Mouse (Mus musculus) lung, postnatal 0 days (tissue): ENCODE measurements around the gene Cdkl2. TPM values are rescaled to one million over a fixed set of nuclear protein-coding genes. Genes with fewer than 3 reads are reported as not detected.

Source experiments
- ATAC-seq: fragments of 200-750 bp; cut with Nextera tagmentation; 2 replicates; pipeline ENCODE4 v1.8.0; 2017; ENCODE audit warnings: moderate library complexity
- DNase-seq: peaks from one replicate; pipeline ENCODE4 v3.0.0-alpha.2; 2016; ENCODE audit warnings: low spot score
- H3K27ac ChIP-seq: fragments of 300-500 bp; sonication (generic); 2 replicates; pipeline ENCODE4 v1.5.1; 2014; ENCODE audit warnings: antibody characterized with exemption, mild to moderate bottlenecking, low read length, mixed read lengths
- H3K27me3 ChIP-seq: fragments of 300-500 bp; sonication (generic); replicated peaks from 2 replicates; pipeline ENCODE4 v1.6.1; 2014; ENCODE audit warnings: low read length, mixed read lengths; ENCODE audit not compliant: insufficient read depth
- H3K36me3 ChIP-seq: fragments of 300-500 bp; sonication (generic); 2 replicates; pipeline ENCODE4 v1.6.1; 2014; ENCODE audit warnings: low read length, mixed read lengths; ENCODE audit not compliant: insufficient read depth
- H3K4me1 ChIP-seq: fragments of 300-500 bp; sonication (generic); 2 replicates; pipeline ENCODE4 v1.6.1; 2014; ENCODE audit warnings: antibody characterized with exemption, low read depth, low read length, mixed read lengths; ENCODE audit not compliant: insufficient read depth
- H3K4me2 ChIP-seq: fragments of 300-500 bp; sonication (generic); replicated peaks from 2 replicates; pipeline ENCODE4 v1.6.1; 2014; ENCODE audit warnings: low read depth, mild to moderate bottlenecking, low read length, moderate library complexity, mixed read lengths
- H3K4me3 ChIP-seq: fragments of 300-500 bp; sonication (generic); 2 replicates; pipeline ENCODE4 v1.5.1; 2014; ENCODE audit warnings: low read depth, low read length
- H3K9ac ChIP-seq: fragments of 300-500 bp; sonication (generic); replicated peaks from 2 replicates; pipeline ENCODE4 v1.6.1; 2014; ENCODE audit warnings: low read depth, mild to moderate bottlenecking
- H3K9me3 ChIP-seq: fragments of 300-500 bp; sonication (generic); 2 replicates; pipeline ENCODE4 v1.6.1; 2016; ENCODE audit warnings: low read length, mixed read lengths
- CTCF ChIP-seq: IDR thresholded peaks from 2 replicates; pipeline ENCODE4 v1.5.1; 2016; ENCODE audit warnings: antibody characterized with exemption, mild to moderate bottlenecking
- EP300 ChIP-seq: IDR thresholded peaks from 2 replicates; pipeline ENCODE4 v1.6.1; 2016; ENCODE audit warnings: antibody characterized with exemption, mild to moderate bottlenecking, control low read depth
- WGBS: fragments of 180-500 bp; shearing (Covaris S2); extraction: QIAGEN DNeasy Blood & Tissue Kit; methylation state at CpG from one replicate; pipeline ENCODE4 v1.1.7; 2014; 5-methylcytosine and 5-hydroxymethylcytosine counted together
- polyA plus RNA-seq: library from polyadenylated mRNA; unstranded; fragments of >200 nt; fragmentation: Nextera tagmentation; extraction: Ambion mirVana; gene quantifications from 2 replicates; pipeline ENCODE4 v1.2.1, GENCODE M21; 2015

Gene Cdkl2
- polyA plus RNA-seq, 1 experiment from 2014 or later: 5.1 TPM

- Histone ChIP-seq H3K36me3 (no peaks in the 10 kb centered on the region), H3K27ac (no peak overlapping the region), H3K4me1 (no peaks in the 10 kb centered on the region), H3K27me3 (no peaks in the 10 kb centered on the region), H3K9ac (no peak overlapping the region), H3K4me2 (no peak overlapping the region), H3K4me3 (no peak overlapping the region), H3K9me3 (no peaks in the 10 kb centered on the region)
- DNase-seq (no peak), ATAC-seq (no peak)
- TF ChIP-seq CTCF (no peak), EP300 (no peak)
- WGBS: 71% methylated on average over 10 of the region's 10 CpGs
Measured at GRCm38 (mm10) chr5:91976566-91977396, 66.9 kb downstream of the Cdkl2 start.

- no peaks in the 10 kb centered on the region for H3K36me3 ChIP-seq
- H3K9ac ChIP-seq: no peak overlapping the region
- WGBS: 79% methylated on average over 9 of the region's 9 CpGs
- no peak overlapping the region for H3K27ac ChIP-seq
- no peak for ATAC-seq
- DNase-seq: no peak
- no peaks in the 10 kb centered on the region for H3K27me3 ChIP-seq
- TF ChIP-seq EP300: no peak
- no peak for TF ChIP-seq CTCF
- H3K4me1 ChIP-seq: no peaks in the 10 kb centered on the region
- H3K4me3 ChIP-seq: no peak overlapping the region
- H3K4me2 ChIP-seq: no peak overlapping the region
- H3K9me3 ChIP-seq: no peaks in the 10 kb centered on the region
Measured at GRCm38 (mm10) chr5:91975758-91976157, 67.9 kb downstream of the Cdkl2 start.

- H3K9me3 ChIP-seq: no peaks in the 10 kb centered on the region
- TF ChIP-seq CTCF: no peak
- no peak for TF ChIP-seq EP300
- no peaks in the 10 kb centered on the region for H3K27me3 ChIP-seq
- no peak overlapping the region for H3K27ac ChIP-seq
- no peak overlapping the region for H3K4me2 ChIP-seq
- no peak overlapping the region for H3K9ac ChIP-seq
- no peak overlapping the region for H3K4me3 ChIP-seq
- no peak for DNase-seq
- no peaks in the 10 kb centered on the region for H3K4me1 ChIP-seq
- WGBS: 80% methylated on average over 7 of the region's 7 CpGs
- H3K36me3 ChIP-seq: no peaks in the 10 kb centered on the region
- no peak for ATAC-seq
Measured at GRCm38 (mm10) chr5:91974002-91974401, 69.7 kb downstream of the Cdkl2 start.

GRCm38 (mm10) chr5:91972046-91972445 is 71.6 kb downstream of the Cdkl2 start:
- Histone ChIP-seq H3K4me1 (no peaks in the 10 kb centered on the region), H3K9me3 (no peaks in the 10 kb centered on the region), H3K4me3 (no peak overlapping the region), H3K36me3 (no peaks in the 10 kb centered on the region), H3K27me3 (no peaks in the 10 kb centered on the region), H3K4me2 (no peak overlapping the region), H3K27ac (no peak overlapping the region), H3K9ac (no peak overlapping the region)
- DNase-seq (no peak), ATAC-seq (no peak)
- TF ChIP-seq EP300 (no peak), CTCF (no peak)
- 81% methylated on average over 3 of the region's 3 CpGs for WGBS

- TF ChIP-seq CTCF: peak; percentile 47
- no peak; the same call in 1 of the 2 replicates for TF ChIP-seq EP300
- under 1% methylated on average over 65 of the region's 65 CpGs for WGBS
- Histone ChIP-seq H3K27ac (peak within 1 kb of the TSS; percentile 99), H3K4me1 (peaks cover 13% of the 10 kb centered on the region; the same call in 1 of the 2 replicates), H3K9me3 (no peaks in the 10 kb centered on the region), H3K27me3 (no peaks in the 10 kb centered on the region), H3K4me2 (peak within 1 kb of the TSS; percentile 54), H3K36me3 (no peaks in the 10 kb centered on the region), H3K9ac (peak within 1 kb of the TSS; percentile 75), H3K4me3 (peak within 1 kb of the TSS; percentile 88)
- peak; percentile 95 for ATAC-seq
- DNase-seq: peak; percentile 98
Measured at GRCm38 (mm10) chr5:91962639-91963440, 80.8 kb downstream of the Cdkl2 start, which contains the start of gene Rchy1. TSS of gene Rchy1 (minus strand) at chr5:91963068.

- ATAC-seq (peak; percentile 13; the same call in 1 of the 2 replicates), DNase-seq (peak; percentile 87)
- H3K27me3 ChIP-seq: no peaks in the 10 kb centered on the region
- H3K4me2 ChIP-seq: peak overlapping the region; percentile 54
- H3K9ac ChIP-seq: peak overlapping the region; percentile 75
- H3K36me3 ChIP-seq: peaks cover 2% of the 10 kb centered on the region; the same call in 1 of the 2 replicates
- H3K4me3 ChIP-seq: peak overlapping the region; percentile 88
- peaks cover 13% of the 10 kb centered on the region; the same call in 1 of the 2 replicates for H3K4me1 ChIP-seq
- H3K9me3 ChIP-seq: no peaks in the 10 kb centered on the region
- no peak for TF ChIP-seq CTCF
- TF ChIP-seq EP300: peak; percentile 30; the same call in 1 of the 2 replicates
- peak overlapping the region; percentile 99 for H3K27ac ChIP-seq
- under 1% methylated on average over 14 of the region's 14 CpGs for WGBS
Measured at GRCm38 (mm10) chr5:91962259-91962638, 81.4 kb downstream of the Cdkl2 start.
